Mouse (Mus musculus) G1E (cell line): Measurements from ENCODE around the gene Gna11. TPM values are rescaled to one million over a fixed set of nuclear protein-coding genes. Genes with fewer than 3 reads are reported as not detected.

Experiments used
- ATAC-seq: 2 replicates; pipeline ENCODE4 v1.8.0; 2016; ENCODE audit warnings: mild to moderate bottlenecking; ENCODE audit not compliant: insufficient number of reproducible peaks, poor library complexity, low FRiP score, severe bottlenecking; ENCODE audit errors: extremely low read depth
- DNase-seq: peaks from one replicate; pipeline ENCODE4 v3.0.0; 2012; ENCODE audit warnings: low spot score
- H3K27me3 ChIP-seq: 2 replicates; pipeline ENCODE4 v1.6.1; 2012; ENCODE audit warnings: mild to moderate bottlenecking, low read length, inconsistent platforms; ENCODE audit not compliant: insufficient read depth
- H3K36me3 ChIP-seq: replicated peaks from 2 replicates; pipeline ENCODE3; 2012; ENCODE audit warnings: mild to moderate bottlenecking, inconsistent platforms
- H3K4me1 ChIP-seq: 2 replicates; pipeline ENCODE4 v1.6.1; 2012; ENCODE audit warnings: low read depth, low read length, inconsistent platforms, mixed read lengths; ENCODE audit not compliant: insufficient read depth
- H3K4me3 ChIP-seq: 2 replicates; pipeline ENCODE4 v1.5.1; 2012; ENCODE audit warnings: low read depth, mild to moderate bottlenecking, inconsistent platforms, low read length, moderate library complexity, mixed read lengths
- H3K9me3 ChIP-seq: replicated peaks from 2 replicates; pipeline ENCODE4 v1.6.1; 2012; ENCODE audit warnings: inconsistent platforms
- CTCF ChIP-seq: IDR thresholded peaks from 2 replicates; pipeline ENCODE4 v1.5.1; 2012; ENCODE audit warnings: low read depth, low read length, inconsistent platforms, mixed read lengths
- GATA1 ChIP-seq: IDR thresholded peaks from 2 replicates; pipeline ENCODE4 v1.6.1; 2012; ENCODE audit warnings: borderline replicate concordance, low read length, inconsistent platforms, mixed read lengths
- GATA2 ChIP-seq: IDR thresholded peaks from 2 replicates; pipeline ENCODE4 v1.6.1; 2012; ENCODE audit warnings: low read depth, low read length, inconsistent platforms, borderline replicate concordance
- POLR2AphosphoS5 ChIP-seq: IDR thresholded peaks from 2 replicates; pipeline ENCODE4 v1.6.1; 2012; ENCODE audit warnings: low read depth, low read length, inconsistent platforms; ENCODE audit not compliant: insufficient replicate concordance
- TAL1 ChIP-seq: conservative IDR thresholded peaks from 2 replicates; pipeline ENCODE4 v1.6.1; 2012; ENCODE audit warnings: low read depth, low read length, inconsistent platforms, mixed read lengths
- polyA plus RNA-seq: library from polyadenylated mRNA; stranded (reverse); fragments of >175 nt; gene quantifications from 2 replicates; pipeline ENCODE4 v1.2.3, GENCODE M21; 2012
- total RNA-seq, 2 experiments: library from RNA; stranded (forward) in 1 of 2; stranded (reverse) in 1 of 2; fragments of 200-1000 nt in 1 of 2; fragments of >200 nt in 1 of 2; fragmentation: Nextera tagmentation in 1 of 2; gene quantifications; 2 replicates each; pipeline ENCODE4 v1.2.3; 2014 to 2017

Gna11 gene
- total and polyA plus RNA-seq, 3 experiments: 6.5 to 14.0 (median 9.7) TPM

DNA sequence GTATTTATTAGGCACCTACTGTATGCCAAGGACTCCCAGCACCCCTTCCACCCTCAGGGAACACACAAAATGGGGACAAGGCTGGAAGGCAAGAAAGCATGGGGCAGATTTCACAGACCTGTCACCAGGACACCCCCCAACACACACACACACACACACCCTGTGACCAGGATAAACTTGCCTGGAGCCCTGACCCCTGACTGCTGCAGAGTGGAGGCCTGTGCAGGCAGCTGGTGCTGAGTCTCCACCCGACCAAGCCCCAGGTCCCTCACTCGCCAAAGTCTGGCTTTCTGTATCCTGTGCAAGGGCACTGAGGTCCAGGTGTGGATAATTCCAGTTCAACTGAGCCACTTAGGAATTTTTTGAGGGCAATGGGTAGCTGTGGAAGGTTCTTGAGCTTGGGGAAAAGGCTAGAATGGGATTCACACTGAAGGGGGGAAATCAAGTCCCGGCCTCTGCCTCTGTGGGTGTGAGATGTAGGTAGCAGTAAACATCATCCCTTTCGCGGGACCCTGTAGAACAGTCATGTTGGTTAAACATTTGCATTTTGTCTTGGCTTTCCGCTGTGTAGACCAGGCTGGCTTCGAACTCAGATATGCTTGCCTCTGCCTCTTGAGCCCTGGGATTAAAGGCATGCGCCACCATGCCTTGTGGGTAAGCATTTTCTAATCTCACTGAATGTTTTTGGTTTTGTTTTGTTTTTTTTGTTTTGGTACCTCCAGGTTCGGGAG is 24.7 kb upstream of the Gna11 start:
- Histone ChIP-seq H3K9me3 (no peaks in the 10 kb centered on the region), H3K4me1 (peaks cover 79% of the 10 kb centered on the region), H3K4me3 (no peak overlapping the region), H3K36me3 (peaks cover 32% of the 10 kb centered on the region), H3K27me3 (peaks cover 32% of the 10 kb centered on the region)
- TF ChIP-seq CTCF (no peak), TAL1 (no peak), GATA1 (no peak), GATA2 (no peak), POLR2AphosphoS5 (no peak)
- no peak for DNase-seq
- ATAC-seq: no peak

DNA sequence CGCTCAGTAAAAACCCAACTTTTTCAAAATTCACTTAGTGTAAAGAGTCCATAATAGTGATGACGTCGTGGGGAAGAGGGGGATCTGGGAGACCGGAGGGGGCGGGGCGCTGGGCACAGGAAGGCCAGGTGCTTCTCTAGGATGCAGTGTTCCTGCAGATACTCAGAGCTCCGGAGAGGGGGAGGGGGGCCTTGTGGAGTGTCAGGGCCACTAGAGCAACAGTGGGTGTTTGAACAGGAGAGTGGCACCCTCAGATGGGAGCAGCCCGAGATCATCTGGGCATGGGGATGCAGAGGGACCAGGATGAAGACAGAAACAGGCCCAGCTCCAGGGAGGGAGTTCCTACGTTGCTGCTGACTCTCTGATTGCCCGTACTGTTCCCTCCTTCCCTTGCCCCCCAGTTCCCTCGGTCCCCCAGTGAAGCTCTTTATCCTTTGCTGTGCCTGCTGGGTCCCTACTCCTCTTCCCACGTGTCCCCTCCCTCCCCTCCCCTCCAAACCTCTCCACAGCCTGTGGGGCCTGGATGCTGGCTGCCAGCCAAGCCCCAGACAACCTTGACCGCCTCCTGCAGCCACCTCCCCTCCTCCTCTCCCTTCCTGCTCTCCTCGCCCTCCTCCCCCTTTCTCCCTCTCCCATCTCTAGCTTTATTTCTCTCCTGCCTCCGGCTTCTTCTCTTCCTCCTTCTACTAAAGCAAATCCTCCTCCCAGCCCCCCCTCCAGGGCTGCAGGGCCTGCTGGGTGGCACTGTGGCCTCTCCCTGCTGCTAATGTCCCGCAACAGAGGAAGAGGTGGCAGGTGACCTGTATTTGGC is 23.6 kb upstream of the Gna11 start:
- TF ChIP-seq POLR2AphosphoS5: no peak
- no peak for TF ChIP-seq GATA1
- no peak for TF ChIP-seq TAL1
- TF ChIP-seq CTCF: no peak
- TF ChIP-seq GATA2: no peak
- Histone ChIP-seq H3K4me1 (peaks cover 80% of the 10 kb centered on the region), H3K36me3 (peaks cover 42% of the 10 kb centered on the region), H3K9me3 (no peaks in the 10 kb centered on the region), H3K27me3 (peaks cover 23% of the 10 kb centered on the region), H3K4me3 (no peak overlapping the region; the same call in 1 of the 2 replicates)
- DNase-seq: no peak
- no peak for ATAC-seq

DNA sequence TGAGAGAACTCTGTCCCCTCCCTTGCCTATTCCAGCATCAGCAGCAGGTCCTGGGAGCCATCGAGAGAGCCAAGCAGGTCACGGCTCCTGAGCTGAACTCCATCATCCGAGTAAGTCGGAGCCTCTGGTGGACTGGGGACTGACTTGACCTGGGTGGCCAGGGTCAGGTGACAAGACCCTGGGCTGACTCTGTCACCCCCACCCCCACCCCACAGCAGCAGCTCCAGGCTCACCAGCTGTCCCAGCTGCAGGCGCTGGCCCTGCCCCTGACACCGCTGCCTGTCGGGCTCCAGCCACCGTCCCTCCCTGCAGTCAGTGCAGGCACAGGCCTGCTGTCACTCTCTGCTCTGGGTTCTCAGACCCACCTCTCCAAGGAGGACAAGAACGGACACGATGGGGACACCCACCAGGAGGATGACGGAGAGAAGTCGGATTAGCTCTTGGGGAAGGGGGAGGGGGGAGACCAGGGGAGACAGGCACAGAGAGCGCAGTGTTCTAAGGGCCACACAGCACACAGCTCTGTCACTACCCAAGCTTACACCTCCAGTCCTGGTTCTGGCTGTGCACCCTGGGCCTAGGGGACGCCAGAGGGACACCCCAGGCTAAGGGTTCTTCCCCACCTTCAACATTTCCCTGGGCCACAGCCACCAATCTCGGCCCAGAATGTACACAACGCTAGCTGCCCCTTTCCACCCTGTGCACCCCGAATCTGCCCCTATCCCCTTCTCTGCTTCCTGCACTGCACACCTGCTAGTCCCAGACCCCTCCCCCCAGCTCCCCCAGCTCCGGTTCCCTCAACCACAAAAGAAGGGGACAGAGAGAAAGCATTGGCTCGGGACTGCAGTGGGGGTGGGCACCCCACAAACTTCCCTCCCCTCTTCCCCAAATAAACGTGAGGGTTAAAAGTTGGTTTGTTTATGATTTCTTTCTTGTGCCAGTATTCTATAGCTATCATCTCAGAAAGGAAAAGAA is 20.6 kb upstream of the Gna11 start:
- Histone ChIP-seq H3K9me3 (no peaks in the 10 kb centered on the region), H3K4me1 (peaks cover 78% of the 10 kb centered on the region), H3K36me3 (peaks cover 70% of the 10 kb centered on the region), H3K4me3 (no peak overlapping the region), H3K27me3 (peaks cover 5% of the 10 kb centered on the region; the same call in 1 of the 2 replicates)
- DNase-seq (no peak), ATAC-seq (no peak)
- no peak for TF ChIP-seq POLR2AphosphoS5

DNA sequence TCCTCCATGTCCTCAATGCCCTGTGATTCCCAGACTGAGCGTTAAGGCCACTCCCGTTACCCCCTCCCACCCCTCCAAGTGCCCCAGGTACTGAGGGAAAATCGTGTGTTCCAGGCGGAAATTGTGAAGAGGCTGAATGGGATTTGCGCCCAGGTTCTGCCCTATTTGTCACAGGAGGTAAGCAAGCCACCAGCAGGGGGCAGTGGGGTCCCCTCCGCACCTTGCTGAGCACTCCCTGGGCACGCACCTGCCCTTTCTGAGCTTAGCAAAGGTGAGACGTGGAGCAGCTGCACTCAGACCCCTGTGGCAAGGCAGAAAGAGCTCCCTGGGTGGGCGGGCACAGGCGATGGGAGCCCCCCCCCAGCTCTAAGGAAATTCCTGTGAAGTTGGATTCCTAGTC is 19.7 kb upstream of the Gna11 start:
- H3K27me3 ChIP-seq: peaks cover 3% of the 10 kb centered on the region; the same call in 1 of the 2 replicates
- no peak overlapping the region for H3K4me3 ChIP-seq
- ATAC-seq: no peak
- H3K9me3 ChIP-seq: no peaks in the 10 kb centered on the region
- DNase-seq: peak; percentile 51
- peaks cover 70% of the 10 kb centered on the region for H3K36me3 ChIP-seq
- H3K4me1 ChIP-seq: peaks cover 75% of the 10 kb centered on the region
- TF ChIP-seq GATA2 (no peak), CTCF (peak; percentile 47; the same call in 1 of the 2 replicates)

- peaks cover 69% of the 10 kb centered on the region for H3K4me1 ChIP-seq
These were observed 19.2 kb upstream of the Gna11 start for GRCm38 (mm10) chr10:81564216-81564615.

GRCm38 (mm10) chr10:81563481-81563880 is 18.5 kb upstream of the Gna11 start:
- DNase-seq: no peak
- H3K27me3 ChIP-seq: no peaks in the 10 kb centered on the region
- H3K36me3 ChIP-seq: peaks cover 70% of the 10 kb centered on the region
- ATAC-seq: no peak
- H3K4me1 ChIP-seq: peaks cover 69% of the 10 kb centered on the region
- no peak overlapping the region for H3K4me3 ChIP-seq
- TF ChIP-seq CTCF (no peak), POLR2AphosphoS5 (no peak), TAL1 (no peak), GATA1 (no peak), GATA2 (no peak)
- H3K9me3 ChIP-seq: no peaks in the 10 kb centered on the region

More at GRCm38 (mm10) chr10:81564216-81564615, 19.2 kb upstream of the Gna11 start:
- DNase-seq (no peak), ATAC-seq (no peak)
- no peaks in the 10 kb centered on the region for H3K9me3 ChIP-seq
- no peak for TF ChIP-seq POLR2AphosphoS5
- TF ChIP-seq CTCF: no peak
- TF ChIP-seq GATA2: no peak
- TF ChIP-seq TAL1: no peak
- no peak for TF ChIP-seq GATA1
- H3K4me3 ChIP-seq: peak overlapping the region; percentile 50; the same call in 1 of the 2 replicates
- H3K36me3 ChIP-seq: peaks cover 70% of the 10 kb centered on the region
- no peaks in the 10 kb centered on the region for H3K27me3 ChIP-seq
